Mouse (Mus musculus) kidney, adult 11 months (tissue): ENCODE measurements around the gene Cfap43.

ENCODE experiments used
- DNase-seq: peaks from one replicate; pipeline ENCODE4 v3.0.0; 2022

Cfap43 gene

GRCm38 (mm10) chr19:47698266-47698665 is 220.8 kb downstream of the Cfap43 start:
- no peak for DNase-seq

- no peak for DNase-seq
Observed at GRCm38 (mm10) chr19:47697067-47697466, 222.0 kb downstream of the Cfap43 start.

DNA sequence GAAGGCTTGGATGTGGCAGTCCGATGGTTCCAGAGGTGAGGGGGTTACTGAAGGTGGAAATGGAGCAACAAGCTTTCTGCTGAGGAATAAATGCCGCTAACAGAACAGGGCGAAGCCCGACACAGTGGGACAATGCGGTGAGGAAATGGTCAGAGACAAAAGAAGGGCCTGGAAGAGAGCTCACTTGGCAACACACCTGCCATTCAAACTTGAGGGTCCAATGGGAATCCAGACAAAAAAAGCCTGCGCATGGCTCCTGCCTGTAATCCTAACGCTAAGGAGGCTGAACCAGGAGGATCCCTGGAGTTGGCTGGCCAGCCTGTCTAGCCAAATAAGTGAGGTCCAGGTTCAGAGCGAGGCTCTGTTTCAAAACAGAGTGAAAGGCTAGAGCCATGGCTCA is 222.7 kb downstream of the Cfap43 start:
- no peak for DNase-seq

DNA sequence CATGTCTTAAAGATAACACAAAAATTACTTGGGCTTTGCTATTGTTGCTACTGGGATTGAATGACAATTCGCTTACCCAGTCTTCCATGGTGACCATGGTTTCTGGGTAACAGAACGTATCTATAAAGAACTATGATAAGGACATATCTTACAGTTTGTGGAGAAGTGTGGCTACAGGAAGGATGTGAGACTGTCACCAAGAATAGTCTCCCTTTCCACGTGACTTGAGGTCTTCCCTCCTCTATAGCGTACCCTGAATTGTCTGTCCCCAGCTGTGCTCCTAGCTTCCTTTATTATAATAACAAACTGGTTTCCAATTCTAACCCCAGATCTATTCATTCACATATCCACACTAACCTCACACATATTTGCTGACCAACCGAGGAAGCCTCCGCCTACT is 223.4 kb downstream of the Cfap43 start:
- DNase-seq = no peak

GRCm38 (mm10) chr19:47691994-47692393 is 227.1 kb downstream of the Cfap43 start, which contains the start of gene Col17a1:
Gene Col17a1, minus strand, starts transcription at chr19:47692094.
- DNase-seq = no peak

GRCm38 (mm10) chr19:47689592-47689991 is 229.5 kb downstream of the Cfap43 start:
- no peak for DNase-seq
